Mouse (Mus musculus) cortical plate, adult 2 months (tissue): ENCODE measurements around the gene Hspbap1.

Source experiments
- CTCF ChIP-seq: fragments of 200-500 bp; IDR thresholded peaks from 2 replicates; pipeline ENCODE4 v1.5.1; 2011; ENCODE audit warnings: mild to moderate bottlenecking, control low read depth, low read length; ENCODE audit not compliant: insufficient read depth; ENCODE audit errors: extremely low read depth
- POLR2A ChIP-seq: fragments of 200-500 bp; IDR thresholded peaks from 2 replicates; pipeline ENCODE4 v1.6.1; 2011; ENCODE audit warnings: mild to moderate bottlenecking, low read length, control low read depth; ENCODE audit not compliant: insufficient read depth; ENCODE audit errors: extremely low read depth

DNA sequence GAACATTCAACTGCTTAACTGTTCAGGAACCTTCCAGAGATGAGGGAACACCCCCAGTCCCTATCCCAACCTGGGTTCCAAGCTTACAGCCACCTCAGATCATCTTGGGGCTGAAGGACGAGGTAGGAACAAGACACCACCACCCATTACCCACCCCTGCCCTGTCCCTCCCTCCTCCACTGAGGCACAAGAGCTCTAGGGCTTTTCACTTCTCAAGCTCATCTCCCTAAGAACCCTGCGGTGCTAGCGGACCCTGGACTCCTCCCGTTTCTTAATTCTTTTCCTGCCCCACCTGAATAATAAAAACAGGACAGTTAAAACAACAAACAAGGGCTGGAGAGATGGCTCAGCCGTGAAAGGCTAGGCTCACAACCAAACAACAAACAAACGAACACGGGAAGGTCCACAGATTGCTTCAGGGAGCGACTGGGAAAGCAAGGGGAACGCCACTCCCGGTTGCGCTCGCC, 100.4 kb downstream of the Hspbap1 start:
- TF ChIP-seq POLR2A (no peak), CTCF (no peak)
